Mouse (Mus musculus): ENCODE data around the gene Hnrnpul1. TPM values are rescaled to one million over a fixed set of nuclear protein-coding genes. Genes with fewer than 3 reads are reported as not detected.

Gene Hnrnpul1
- total RNA-seq, 1 experiment, result 67.1 TPM

GRCm38 (mm10) chr7:25786974-25787373 is 32.4 kb upstream of the Hnrnpul1 start:
- no peak for TF ChIP-seq ZNF384 (IDR thresholded peaks at IDR 0.05; ENCODE audit: low read depth, low read length)
- TF ChIP-seq MAFK (IDR thresholded peaks at IDR 0.05; ENCODE audit: insufficient read depth, low read depth, low read length), result no peak
- TF ChIP-seq ZC3H11A (IDR thresholded peaks at IDR 0.05; ENCODE audit: borderline replicate concordance, low read depth, low read length), result no peak
- TF ChIP-seq CHD2 (IDR thresholded peaks at IDR 0.05; ENCODE audit: low read depth, low read length), result no peak
- no peak for TF ChIP-seq HCFC1 (IDR thresholded peaks at IDR 0.05; ENCODE audit: borderline replicate concordance, insufficient read depth, low read length)
- Histone ChIP-seq H3K4me3 (ENCODE audit: insufficient read depth in 1 of 2, low read depth in 1 of 2, low read length in 2 of 2, poor library complexity in 1 of 2, severe bottlenecking in 1 of 2) (no peak overlapping the region), H3K9me3 (ENCODE audit: control insufficient read depth, insufficient read depth, low read depth, low read length) (no peaks in the 10 kb centered on the region), H3K27ac (ENCODE audit: insufficient read depth, low read depth, low read length, poor library complexity, severe bottlenecking) (no peak overlapping the region), H3K36me3 (ENCODE audit: control insufficient read depth, insufficient read depth, low read length, poor library complexity, severe bottlenecking) (no peaks in the 10 kb centered on the region), H3K9ac (ENCODE audit: insufficient read depth, low read depth, low read length, poor library complexity, severe bottlenecking) (no peak overlapping the region), H3K4me1 (ENCODE audit: control insufficient read depth in 2 of 2, insufficient read depth in 2 of 2, low read length in 2 of 2, poor library complexity in 1 of 2) (peaks cover 0 to 4% of the 10 kb centered on the region in 2 experiments; a peak in 1 of 4 replicates)
- in situ Hi-C loops (cut with MboI; ENCODE audit: low sequenced_read_pairs in 2 of 2, unreplicated experiment in 2 of 2), result no loop called here
- no peak for DNase-seq (ENCODE audit: low read depth, low spot score)

- no peak overlapping the region for H3K9ac ChIP-seq (ENCODE audit: insufficient read depth, low read depth, low read length, poor library complexity, severe bottlenecking)
- no peaks in the 10 kb centered on the region for H3K36me3 ChIP-seq (ENCODE audit: control insufficient read depth, insufficient read depth, low read length, poor library complexity, severe bottlenecking)
- in situ Hi-C loops (cut with MboI; ENCODE audit: low sequenced_read_pairs in 2 of 2, unreplicated experiment in 2 of 2), result no loop called here
- H3K4me3 ChIP-seq (ENCODE audit: insufficient read depth in 1 of 2, low read depth in 1 of 2, low read length in 2 of 2, poor library complexity in 1 of 2, severe bottlenecking in 1 of 2), result no peak overlapping the region
- no peaks in the 10 kb centered on the region for H3K9me3 ChIP-seq (ENCODE audit: control insufficient read depth, insufficient read depth, low read depth, low read length)
- TF ChIP-seq HCFC1 (IDR thresholded peaks at IDR 0.05; ENCODE audit: borderline replicate concordance, insufficient read depth, low read length), result no peak
- TF ChIP-seq CHD2 (IDR thresholded peaks at IDR 0.05; ENCODE audit: low read depth, low read length), result no peak
- TF ChIP-seq MAFK (IDR thresholded peaks at IDR 0.05; ENCODE audit: insufficient read depth, low read depth, low read length), result no peak
- TF ChIP-seq ZNF384 (IDR thresholded peaks at IDR 0.05; ENCODE audit: low read depth, low read length), result no peak
- TF ChIP-seq ZC3H11A (IDR thresholded peaks at IDR 0.05; ENCODE audit: borderline replicate concordance, low read depth, low read length), result no peak
- no peak overlapping the region for H3K27ac ChIP-seq (ENCODE audit: insufficient read depth, low read depth, low read length, poor library complexity, severe bottlenecking)
- DNase-seq (ENCODE audit: low read depth, low spot score), result no peak
- H3K4me1 ChIP-seq (ENCODE audit: control insufficient read depth in 2 of 2, insufficient read depth in 2 of 2, low read length in 2 of 2, poor library complexity in 1 of 2), result peaks cover 0 to 4% of the 10 kb centered on the region in 2 experiments; a peak in 1 of 4 replicates
These were observed 31.2 kb upstream of the Hnrnpul1 start for GRCm38 (mm10) chr7:25785752-25786151.

GRCm38 (mm10) chr7:25784808-25785207 is 30.3 kb upstream of the Hnrnpul1 start:
- no peak overlapping the region for H3K9ac ChIP-seq (ENCODE audit: insufficient read depth, low read depth, low read length, poor library complexity, severe bottlenecking)
- in situ Hi-C loops (cut with MboI; ENCODE audit: low sequenced_read_pairs in 2 of 2, unreplicated experiment in 2 of 2), result no loop called here
- no peaks in the 10 kb centered on the region for H3K36me3 ChIP-seq (ENCODE audit: control insufficient read depth, insufficient read depth, low read length, poor library complexity, severe bottlenecking)
- H3K9me3 ChIP-seq (ENCODE audit: control insufficient read depth, insufficient read depth, low read depth, low read length), result no peaks in the 10 kb centered on the region
- H3K4me1 ChIP-seq (ENCODE audit: control insufficient read depth in 2 of 2, insufficient read depth in 2 of 2, low read length in 2 of 2, poor library complexity in 1 of 2), result peaks cover 0 to 4% of the 10 kb centered on the region in 2 experiments; a peak in 1 of 4 replicates
- no peak overlapping the region for H3K27ac ChIP-seq (ENCODE audit: insufficient read depth, low read depth, low read length, poor library complexity, severe bottlenecking)
- DNase-seq (ENCODE audit: low read depth, low spot score), result no peak
- TF ChIP-seq MAFK (IDR thresholded peaks at IDR 0.05; ENCODE audit: insufficient read depth, low read depth, low read length), result no peak
- H3K4me3 ChIP-seq (ENCODE audit: insufficient read depth in 1 of 2, low read depth in 1 of 2, low read length in 2 of 2, poor library complexity in 1 of 2, severe bottlenecking in 1 of 2), result no peak overlapping the region

GRCm38 (mm10) chr7:25783746-25784145 is 29.2 kb upstream of the Hnrnpul1 start:
- TF ChIP-seq ZC3H11A (IDR thresholded peaks at IDR 0.05; ENCODE audit: borderline replicate concordance, low read depth, low read length), result no peak
- TF ChIP-seq ZNF384 (IDR thresholded peaks at IDR 0.05; ENCODE audit: low read depth, low read length), result no peak
- no peak for TF ChIP-seq HCFC1 (IDR thresholded peaks at IDR 0.05; ENCODE audit: borderline replicate concordance, insufficient read depth, low read length)
- TF ChIP-seq MAFK (IDR thresholded peaks at IDR 0.05; ENCODE audit: insufficient read depth, low read depth, low read length), result no peak
- Histone ChIP-seq H3K4me1 (ENCODE audit: control insufficient read depth in 2 of 2, insufficient read depth in 2 of 2, low read length in 2 of 2, poor library complexity in 1 of 2) (peaks cover 3 to 10% of the 10 kb centered on the region in 2 experiments; a peak in 3 of 4 replicates), H3K27ac (ENCODE audit: insufficient read depth, low read depth, low read length, poor library complexity, severe bottlenecking) (no peak overlapping the region), H3K4me3 (ENCODE audit: insufficient read depth in 1 of 2, low read depth in 1 of 2, low read length in 2 of 2, poor library complexity in 1 of 2, severe bottlenecking in 1 of 2) (no peak overlapping the region), H3K9ac (ENCODE audit: insufficient read depth, low read depth, low read length, poor library complexity, severe bottlenecking) (no peak overlapping the region), H3K36me3 (ENCODE audit: control insufficient read depth, insufficient read depth, low read length, poor library complexity, severe bottlenecking) (no peaks in the 10 kb centered on the region), H3K9me3 (ENCODE audit: control insufficient read depth, insufficient read depth, low read depth, low read length) (no peaks in the 10 kb centered on the region)
- in situ Hi-C loops (cut with MboI; ENCODE audit: low sequenced_read_pairs in 2 of 2, unreplicated experiment in 2 of 2), result no loop called here
- no peak for DNase-seq (ENCODE audit: low read depth, low spot score)

- no peak for DNase-seq (ENCODE audit: low read depth, low spot score)
- in situ Hi-C loops (cut with MboI; ENCODE audit: low sequenced_read_pairs in 2 of 2, unreplicated experiment in 2 of 2), result no loop called here
- no peak for TF ChIP-seq CHD2 (IDR thresholded peaks at IDR 0.05; ENCODE audit: low read depth, low read length)
- TF ChIP-seq ZNF384 (IDR thresholded peaks at IDR 0.05; ENCODE audit: low read depth, low read length), result no peak
- TF ChIP-seq MAFK (IDR thresholded peaks at IDR 0.05; ENCODE audit: insufficient read depth, low read depth, low read length), result no peak
- TF ChIP-seq ZC3H11A (IDR thresholded peaks at IDR 0.05; ENCODE audit: borderline replicate concordance, low read depth, low read length), result no peak
- TF ChIP-seq HCFC1 (IDR thresholded peaks at IDR 0.05; ENCODE audit: borderline replicate concordance, insufficient read depth, low read length), result no peak
These were observed 28.2 kb upstream of the Hnrnpul1 start for GRCm38 (mm10) chr7:25782744-25783143.

More at GRCm38 (mm10) chr7:25782744-25783143, 28.2 kb upstream of the Hnrnpul1 start:
- H3K9ac ChIP-seq (ENCODE audit: insufficient read depth, low read depth, low read length, poor library complexity, severe bottlenecking), result no peak overlapping the region
- H3K4me3 ChIP-seq (ENCODE audit: insufficient read depth in 1 of 2, low read depth in 1 of 2, low read length in 2 of 2, poor library complexity in 1 of 2, severe bottlenecking in 1 of 2), result no peak overlapping the region
- H3K36me3 ChIP-seq (ENCODE audit: control insufficient read depth, insufficient read depth, low read length, poor library complexity, severe bottlenecking), result no peaks in the 10 kb centered on the region
- no peak overlapping the region for H3K27ac ChIP-seq (ENCODE audit: insufficient read depth, low read depth, low read length, poor library complexity, severe bottlenecking)
- H3K4me1 ChIP-seq (ENCODE audit: control insufficient read depth in 2 of 2, insufficient read depth in 2 of 2, low read length in 2 of 2, poor library complexity in 1 of 2), result peaks cover 3 to 10% of the 10 kb centered on the region in 2 experiments; a peak in 3 of 4 replicates
- H3K9me3 ChIP-seq (ENCODE audit: control insufficient read depth, insufficient read depth, low read depth, low read length), result no peaks in the 10 kb centered on the region

All from ES-E14 (cell line).